Mouse (Mus musculus): ENCODE measurements at regions not wholly inside any gene's neighbourhood (a gene's known extent, or its start where the extent isn't known, plus 50 kb on each side); places are given as distances from the start of the nearest gene placed in this dataset.

- peak; percentile 61; the same call in 1 of the 2 replicates for TF ChIP-seq CTCF (IDR thresholded peaks at IDR 0.05; ENCODE audit: insufficient read depth, low read depth, low read length)
- no peak for TF ChIP-seq POLR2A (IDR thresholded peaks at IDR 0.05; ENCODE audit: insufficient read depth, low read depth, low read length)
Measured at GRCm38 (mm10) chr2:178664977-178665376, 234.6 kb downstream of the Cdh26 start.
